Mouse (Mus musculus) embryo, embryonic 11 days (tissue): ENCODE data around the gene A1cf.

ENCODE experiments used
- DNase-seq: peaks from one replicate; pipeline ENCODE4 v3.0.0-alpha.2; 2015

Gene A1cf

GRCm38 (mm10) chr19:31954267-31954666 is 85.7 kb downstream of the A1cf start:
- DNase-seq, result no peak

- no peak for DNase-seq
Observed at GRCm38 (mm10) chr19:31954696-31955095, 86.1 kb downstream of the A1cf start.

DNA sequence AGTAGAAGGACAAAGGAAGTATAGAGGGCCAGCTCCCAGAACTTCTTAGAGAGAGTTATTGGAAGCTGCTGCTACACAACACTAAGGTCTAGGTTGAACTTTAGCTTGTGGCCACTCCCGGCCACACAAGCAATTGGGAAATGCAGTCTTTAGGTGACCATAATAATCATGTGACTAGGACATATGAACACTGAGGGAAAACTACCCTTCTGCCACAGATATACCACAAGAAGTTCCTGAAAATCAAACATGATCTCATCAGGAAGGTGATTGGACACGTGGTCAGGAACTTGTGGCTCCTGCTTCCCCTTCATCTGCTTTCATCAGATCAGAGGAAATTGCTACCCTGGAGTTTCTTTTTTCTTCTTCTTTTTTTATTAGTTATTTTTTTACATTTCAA is 87.8 kb downstream of the A1cf start:
- no peak for DNase-seq

GRCm38 (mm10) chr19:31960434-31960833 is 91.9 kb downstream of the A1cf start:
- no peak for DNase-seq

- DNase-seq, result no peak
Observed at GRCm38 (mm10) chr19:31963147-31963546, 94.6 kb downstream of the A1cf start.

- DNase-seq, result peak; percentile 37
Observed at GRCm38 (mm10) chr19:31967933-31968532, 99.5 kb downstream of the A1cf start.

GRCm38 (mm10) chr19:31971405-31971804 is 102.8 kb downstream of the A1cf start:
- DNase-seq, result no peak

DNA sequence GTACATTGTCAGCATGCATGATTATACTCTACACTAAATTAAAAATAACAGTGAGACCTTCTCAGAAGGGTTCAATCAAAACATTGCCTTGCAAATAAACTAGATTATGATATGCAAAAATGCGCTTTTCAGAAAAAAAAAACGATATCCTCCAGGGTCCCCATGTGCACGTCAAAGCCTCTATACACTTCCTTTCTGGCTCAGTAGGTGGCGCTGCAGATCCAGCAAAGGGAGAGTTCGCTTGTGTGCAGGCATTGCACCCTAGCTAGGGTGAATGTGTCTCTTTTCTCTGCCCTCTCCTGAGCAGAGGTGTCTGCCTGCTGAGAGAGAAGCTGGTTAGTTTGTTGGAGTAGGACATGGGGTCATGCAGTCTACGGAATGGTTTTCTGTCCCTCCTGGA is 103.4 kb downstream of the A1cf start:
- peak; percentile 82 for DNase-seq

DNA sequence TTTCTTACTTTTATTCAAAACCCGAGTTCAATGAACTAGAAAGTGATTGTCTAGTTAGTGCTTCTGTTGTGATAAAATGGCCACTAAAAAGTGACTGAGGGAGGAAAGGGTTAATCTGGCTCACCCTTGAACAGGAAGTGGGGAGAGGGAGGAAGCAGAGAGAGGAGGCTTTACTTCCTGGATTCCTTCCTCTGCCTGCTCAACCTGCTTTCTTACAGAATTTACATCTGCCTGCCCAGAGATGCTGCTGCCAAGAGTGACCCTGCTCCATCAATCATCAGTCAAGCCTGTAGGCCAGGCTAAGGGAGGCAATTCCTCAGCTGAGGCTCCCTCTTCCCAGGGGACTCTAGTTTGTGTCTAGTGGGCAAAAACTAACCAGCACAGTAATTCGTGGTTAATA is 107.3 kb downstream of the A1cf start:
- DNase-seq, result peak; percentile 18

- DNase-seq, result no peak
Observed at GRCm38 (mm10) chr19:31991057-31991456, 122.5 kb downstream of the A1cf start.

DNA sequence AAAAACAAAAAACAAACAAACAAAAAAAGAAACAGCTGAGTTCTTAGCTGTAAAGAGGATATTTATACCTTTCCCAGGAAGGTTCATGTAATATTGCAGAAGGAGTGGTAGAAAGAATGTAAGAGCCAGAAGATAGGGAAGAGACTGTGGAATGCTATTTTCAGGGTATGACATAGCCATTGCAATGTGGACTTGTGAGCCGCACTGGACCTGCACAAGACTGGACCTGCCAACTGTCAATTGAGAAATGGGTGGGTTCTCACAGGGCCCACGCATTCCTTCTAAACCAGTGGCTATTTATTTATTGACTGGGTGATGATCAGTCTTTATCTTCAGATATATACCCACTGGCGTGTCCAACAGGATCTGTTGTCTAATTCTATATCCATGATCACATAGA is 128.4 kb downstream of the A1cf start:
- no peak for DNase-seq
